12 mouse cellular contexts compared by ENCODE assay signal in the genomic region with DNA sequence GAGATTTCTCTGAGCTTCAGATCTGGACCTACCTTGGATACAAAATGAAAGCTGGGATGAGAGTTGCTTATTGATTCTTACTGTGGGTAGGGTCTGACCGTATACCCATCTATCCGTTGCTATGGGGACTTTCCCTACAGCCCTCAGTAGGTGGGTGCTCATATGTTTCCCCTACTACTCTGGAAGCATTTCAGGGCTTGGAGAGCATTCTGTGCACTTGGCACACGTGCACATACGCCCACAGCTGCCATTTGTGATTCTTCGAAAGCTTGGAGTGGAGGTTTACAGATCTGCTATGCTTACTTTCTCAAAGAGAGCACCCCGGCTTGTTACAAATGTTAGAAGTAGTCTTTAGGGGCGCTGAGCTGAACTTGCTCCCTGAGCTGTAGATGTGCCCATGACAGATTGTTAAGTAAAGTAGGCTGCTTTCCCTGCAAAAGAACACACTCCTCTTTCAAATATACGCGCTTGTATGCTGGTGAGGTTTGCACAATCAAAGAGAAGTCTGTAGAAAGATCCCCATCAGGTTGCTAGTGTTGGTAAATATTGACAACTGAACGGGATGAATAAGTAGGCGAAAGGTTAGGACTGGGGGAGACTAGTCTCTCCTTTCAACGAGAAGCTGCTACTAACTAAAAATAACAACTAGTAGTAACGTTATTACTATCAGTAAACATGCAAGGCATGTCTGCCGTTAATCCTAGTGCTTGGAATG. TPM values are rescaled to one million over a fixed set of nuclear protein-coding genes. Genes with fewer than 3 reads are reported as not detected.
DNase-seq lines count a peak whose midpoint lies in the region; ATAC-seq lines count a peak whose summit lies in the region.
"Had no signal": no experiment of that assay in that cellular context is flagged by ENCODE, and none has a peak within 500 bp of the region (broad histone marks: within the 10 kb centered on the region; RNA-seq: fewer than 3 reads in every experiment).

No protein-coding gene starts in this region.

- DNase-seq in liver: no peak
- peak; percentile 33 to 65 for DNase-seq in frontal cortex, postnatal 36 days (ENCODE audit: low spot score in 2 of 2)
- peak; percentile 33 to 43 for DNase-seq in left cerebral cortex, postnatal 36 days (ENCODE audit: low spot score in 2 of 2)
- peak; percentile 74 for DNase-seq in telencephalon, adult 2 months (ENCODE audit: low read depth, low spot score)
- DNase-seq in adrenal gland, adult 2 months: no peak
- DNase-seq: cerebellum, postnatal 25 days; retina, postnatal 1 day; thymus, adult 2 months had no signal

- no peaks in the 10 kb centered on the region for H3K4me1 ChIP-seq in liver, embryonic 12.5 days
- no peaks in the 10 kb centered on the region for H3K4me1 ChIP-seq in midbrain, embryonic 13.5 days (replicated peaks)

- H3K9ac ChIP-seq in liver, embryonic 12.5 days: no peak overlapping the region
- H3K9ac ChIP-seq in midbrain, embryonic 13.5 days (replicated peaks): no peak overlapping the region

- no peak overlapping the region for H3K4me3 ChIP-seq in liver, embryonic 12.5 days
- no peak overlapping the region for H3K4me3 ChIP-seq in midbrain, embryonic 13.5 days (replicated peaks)
- H3K4me3 ChIP-seq: myocyte had no signal

- no peak for ATAC-seq in liver, embryonic 12.5 days
- no peak for ATAC-seq in midbrain, embryonic 13.5 days
- ATAC-seq: forebrain, embryonic 16.5 days had no signal

- intact Hi-C loops in left cerebral cortex, postnatal 36 days (cut with DNase I): no loop called here

- no peak overlapping the region for H3K4me2 ChIP-seq in liver, embryonic 12.5 days
- no peak overlapping the region for H3K4me2 ChIP-seq in midbrain, embryonic 13.5 days (replicated peaks)

- WGBS in liver, embryonic 12.5 days (ENCODE audit: insufficient replicate concordance): 71% methylated on average over 14 of the region's 14 CpGs
- 88% methylated on average over 14 of the region's 14 CpGs for WGBS in midbrain, embryonic 13.5 days

- H3K9me3 ChIP-seq in liver, embryonic 12.5 days (replicated peaks): no peaks in the 10 kb centered on the region
- H3K9me3 ChIP-seq in midbrain, embryonic 13.5 days: no peaks in the 10 kb centered on the region

- no peaks in the 10 kb centered on the region for H3K36me3 ChIP-seq in liver, embryonic 12.5 days
- no peaks in the 10 kb centered on the region for H3K36me3 ChIP-seq in midbrain, embryonic 13.5 days

- H3K27ac ChIP-seq in liver, embryonic 12.5 days: peak overlapping the region; percentile 32; the same call in 1 of the 2 replicates
- no peak overlapping the region for H3K27ac ChIP-seq in midbrain, embryonic 13.5 days

- no peaks in the 10 kb centered on the region for H3K27me3 ChIP-seq in liver, embryonic 12.5 days (replicated peaks)
- H3K27me3 ChIP-seq in midbrain, embryonic 13.5 days: no peaks in the 10 kb centered on the region

RNA-seq across cellular contexts. Expression of gene Qpct, which starts 18.2 kb away (rescaled TPM):
- polyA plus RNA-seq in liver, embryonic 12.5 days (2016; fragmentation: Nextera tagmentation; extraction: Ambion mirVana): 10.0 and 11.7 TPM in 2 replicates
- 10 to 100 TPM in 1 of 2 experiments, 1 to 10 TPM in 1; 8.4 to 10.2 TPM for total RNA-seq in left cerebral cortex, postnatal 36 days (2021)
- polyA plus RNA-seq in midbrain, embryonic 13.5 days (2015; fragmentation: Nextera tagmentation; extraction: Ambion mirVana): 11.7 and 12.6 TPM in 2 replicates
- total RNA-seq in adrenal gland, adult 2 months (2021): 1 to 10 TPM; 6.4 to 8.2 TPM
- 1.5 and 1.8 TPM in 2 replicates for polyA plus RNA-seq in adrenal gland, adult 2 months (2012; rRNA removed)

RNA-seq across cellular contexts. Expression of gene Prkd3, which starts 49.3 kb away (rescaled TPM):
- 12.9 and 13.3 TPM in 2 replicates for polyA plus RNA-seq in liver, embryonic 12.5 days (2016; fragmentation: Nextera tagmentation; extraction: Ambion mirVana)
- total RNA-seq in left cerebral cortex, postnatal 36 days (2021): 10 to 100 TPM; 10.1 to 10.2 TPM
- polyA plus RNA-seq in midbrain, embryonic 13.5 days (2015; fragmentation: Nextera tagmentation; extraction: Ambion mirVana): 20.8 and 21.0 TPM in 2 replicates
- total RNA-seq in adrenal gland, adult 2 months (2021): 10 to 100 TPM; 22.7 to 24.8 TPM
- 2.9 and 3.4 TPM in 2 replicates for polyA plus RNA-seq in adrenal gland, adult 2 months (2012; rRNA removed)

Comparison
In these comparisons a context has a peak if more than half of its experiments do, and no peak if none do; other contexts are left out.
1. DNase-seq: peak in frontal cortex, postnatal 36 days (2 of 2), left cerebral cortex, postnatal 36 days (2 of 2) and telencephalon, adult 2 months (single experiment); none in liver (single experiment) and adrenal gland, adult 2 months (single experiment).